Mouse (Mus musculus): ENCODE results near the gene Magix.

GRCm38 (mm10) chrX:7635101-7635500 lies 46.0 kb downstream of the Magix start:
- no peak for TF ChIP-seq CTCF (IDR thresholded peaks at IDR 0.05; ENCODE audit: low read depth, low read length)
- TF ChIP-seq POLR2A (IDR thresholded peaks at IDR 0.05; ENCODE audit: insufficient read depth, low read length), result no peak
- TF ChIP-seq EP300 (IDR thresholded peaks at IDR 0.05; ENCODE audit: insufficient read depth, low read depth, low read length), result no peak

All from ES-Bruce4 (cell line).